Mouse (Mus musculus): ENCODE results near the gene Mrpl19. TPM values are rescaled to one million over a fixed set of nuclear protein-coding genes. Genes with fewer than 3 reads are reported as not detected.

The Mrpl19 gene
- 3.4 and 4.3 TPM in 2 replicates for polyA plus RNA-seq (2012; rRNA removed)

DNA sequence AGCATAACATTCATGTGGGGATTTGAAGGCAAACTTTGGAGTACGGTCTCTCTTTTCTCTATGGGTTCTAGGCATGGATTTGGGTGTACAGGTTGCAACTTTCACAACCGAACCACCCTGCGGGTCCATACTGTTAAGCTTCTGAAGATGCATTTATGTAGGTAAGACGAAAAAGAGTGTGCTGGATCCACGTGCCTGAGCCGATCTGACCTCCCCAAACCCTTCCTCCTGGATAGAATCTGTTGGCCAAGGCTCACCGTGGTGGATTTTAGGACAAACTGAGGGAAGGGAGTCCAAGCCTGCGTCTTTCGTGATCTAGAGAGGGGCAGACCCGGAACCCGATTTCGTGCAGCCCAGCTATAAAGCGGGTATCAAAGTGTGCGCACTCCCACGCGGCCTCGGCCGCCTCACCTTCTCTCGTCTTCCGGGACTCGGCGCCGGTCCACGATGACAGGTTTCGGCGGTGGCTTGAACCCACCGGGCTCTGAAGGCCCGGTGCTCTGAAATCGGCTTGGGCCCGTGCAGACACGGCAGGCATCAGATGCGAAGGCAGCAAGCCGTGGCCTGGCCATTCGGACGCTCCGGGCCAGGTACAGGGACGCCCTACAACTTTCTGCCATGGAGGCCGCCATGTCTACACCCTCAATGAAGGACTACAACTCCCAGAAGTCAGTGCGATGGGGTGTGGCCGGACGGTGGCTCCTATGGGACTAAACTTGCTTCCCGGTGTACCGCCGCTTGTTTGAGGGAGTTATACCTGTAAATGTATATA, at the start of gene Mrpl19:
Gene Mrpl19, minus strand, starts transcription at position 663 of the 772 bp plus-strand sequence.

DNA sequence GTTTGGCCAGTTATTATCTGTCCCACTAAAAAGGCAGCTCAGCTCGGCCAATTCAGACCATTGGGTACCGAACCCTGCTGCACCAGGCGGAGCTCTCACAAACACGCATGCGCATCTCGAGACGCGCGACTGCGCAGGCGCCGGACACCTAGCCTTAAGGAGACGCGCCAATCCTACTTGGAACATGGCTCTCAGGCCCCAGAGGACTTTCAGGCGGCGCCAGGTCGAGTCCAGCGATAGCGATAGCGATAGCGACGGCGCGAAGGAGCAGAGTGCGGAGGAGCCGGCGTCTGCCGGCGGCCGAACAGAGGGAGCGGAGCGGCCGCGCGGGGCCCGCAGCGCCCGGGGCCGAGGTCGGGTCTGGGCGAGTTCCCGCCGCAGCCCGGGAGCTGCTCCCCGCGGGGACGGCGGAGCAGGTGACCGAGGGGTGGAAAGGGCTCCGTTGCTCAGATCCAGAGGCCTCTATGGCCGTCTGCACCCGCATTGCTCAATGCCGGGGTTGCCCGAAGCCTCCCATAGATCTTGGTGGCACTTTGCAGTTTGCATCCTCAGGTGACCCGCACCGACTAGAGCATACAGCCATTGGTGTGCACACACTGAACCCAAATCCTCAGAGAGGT, 42.1 kb downstream of the Mrpl19 start, which contains the start of gene Gcfc2:
Gene Gcfc2, plus strand, starts transcription at position 147 of the 620 bp plus-strand sequence.

Other genes with a start within 250 kb of the Mrpl19 start
- gene Gcfc2, start 42.3 kb downstream of the Mrpl19 start, polyA plus RNA-seq (2012; rRNA removed) = 4.0 and 4.2 TPM in 2 replicates
- gene Eva1a, start 75.1 kb upstream of the Mrpl19 start, polyA plus RNA-seq (2012; rRNA removed) = 7.0 and 8.3 TPM in 2 replicates